In genomic region chr9:107422878-107423277, GRCm38 (mm10) we compare ENCODE assay signal across 19 mouse cellular contexts. TPM values are rescaled to one million over a fixed set of nuclear protein-coding genes. Genes with fewer than 3 reads are reported as not detected.
A peak's percentile ranks its signal among the peaks of the same experiment; 100 is the strongest.
DNase-seq lines count a peak whose midpoint lies in the region; ATAC-seq and TF ChIP-seq lines count a peak whose summit lies in the region.
"Had no signal": no experiment of that assay in that cellular context is flagged by ENCODE, and none has a peak within 500 bp of the region (broad histone marks: within the 10 kb centered on the region; RNA-seq: fewer than 3 reads in every experiment).

No protein-coding gene starts in this region.

- H3K36me3 ChIP-seq in heart, embryonic 13.5 days: no peaks in the 10 kb centered on the region
- peaks cover 3% of the 10 kb centered on the region; the same call in 1 of the 2 replicates for H3K36me3 ChIP-seq in midbrain, embryonic 14.5 days (ENCODE audit: control insufficient read depth, insufficient read depth, low read length)
- H3K36me3 ChIP-seq in midbrain, postnatal 0 days (ENCODE audit: insufficient read depth, low read length): peaks cover 7% of the 10 kb centered on the region; the same call in 1 of the 2 replicates
- H3K36me3 ChIP-seq: embryonic facial prominence, embryonic 13.5 days; heart, embryonic 15.5 days; hindbrain, embryonic 15.5 days had no signal

- no peaks in the 10 kb centered on the region for H3K9me3 ChIP-seq in heart, embryonic 13.5 days
- no peaks in the 10 kb centered on the region for H3K9me3 ChIP-seq in midbrain, embryonic 14.5 days (ENCODE audit: control insufficient read depth, low read length)
- H3K9me3 ChIP-seq in midbrain, postnatal 0 days (ENCODE audit: low read length): no peaks in the 10 kb centered on the region
- H3K9me3 ChIP-seq: embryonic facial prominence, embryonic 13.5 days; forebrain, embryonic 13.5 days; heart, embryonic 15.5 days; hindbrain, embryonic 15.5 days had no signal

- TF ChIP-seq CTCF in midbrain, postnatal 0 days (IDR thresholded peaks at IDR 0.05): no peak

- H3K4me3 ChIP-seq in heart, embryonic 13.5 days: no peak overlapping the region
- H3K4me3 ChIP-seq in midbrain, embryonic 14.5 days (replicated peaks; ENCODE audit: low read depth, low read length): no peak overlapping the region
- H3K4me3 ChIP-seq in midbrain, postnatal 0 days (ENCODE audit: low read depth, low read length): no peak overlapping the region
- H3K4me3 ChIP-seq: embryonic facial prominence, embryonic 13.5 days; forebrain, embryonic 13.5 days; heart, embryonic 15.5 days; hindbrain, embryonic 15.5 days had no signal

- no peak overlapping the region for H3K4me2 ChIP-seq in heart, embryonic 13.5 days
- H3K4me2 ChIP-seq in midbrain, embryonic 14.5 days (ENCODE audit: low read length): no peak overlapping the region
- no peak overlapping the region for H3K4me2 ChIP-seq in midbrain, postnatal 0 days (ENCODE audit: low read depth, low read length, poor library complexity, severe bottlenecking)
- H3K4me2 ChIP-seq: embryonic facial prominence, embryonic 13.5 days; forebrain, embryonic 13.5 days; heart, embryonic 15.5 days; hindbrain, embryonic 15.5 days had no signal

- no peak for DNase-seq in heart, adult 9 months (ENCODE audit: low spot score in 2 of 2)
- DNase-seq in midbrain, embryonic 14.5 days: no peak
- no peak for DNase-seq in midbrain, postnatal 0 days (ENCODE audit: low spot score)
- DNase-seq in Muller cell, postnatal 12 days (ENCODE audit: inconsistent ontology term): peak; percentile 85
- DNase-seq in adrenal gland, adult 8-10 months: no peak
- DNase-seq: adrenal gland, adult 2 months; adrenal gland, postnatal 36 days; cerebellum, adult 2 months; cerebellum, postnatal 25 days; forebrain, postnatal 0 days; gastrocnemius, postnatal 14 days; heart, postnatal 14 days had no signal

- peaks cover 37% of the 10 kb centered on the region for H3K27me3 ChIP-seq in heart, embryonic 13.5 days (replicated peaks)
- no peaks in the 10 kb centered on the region for H3K27me3 ChIP-seq in midbrain, embryonic 14.5 days (ENCODE audit: control insufficient read depth, insufficient read depth, low read length)
- H3K27me3 ChIP-seq in midbrain, postnatal 0 days (ENCODE audit: insufficient read depth, low read length): no peaks in the 10 kb centered on the region
- H3K27me3 ChIP-seq: hindbrain, embryonic 15.5 days had no signal

- H3K27ac ChIP-seq in heart, embryonic 13.5 days (replicated peaks): 0 out of 2 replicates have a peak overlapping the region, but pooled peaks have one; percentile 34
- H3K27ac ChIP-seq in midbrain, embryonic 14.5 days (replicated peaks; ENCODE audit: low read depth, low read length): 0 out of 2 replicates have a peak overlapping the region, but pooled peaks have one; percentile 32
- no peak overlapping the region for H3K27ac ChIP-seq in midbrain, postnatal 0 days (ENCODE audit: low read depth, low read length)
- H3K27ac ChIP-seq: embryonic facial prominence, embryonic 13.5 days; forebrain, embryonic 13.5 days; heart, embryonic 15.5 days; hindbrain, embryonic 15.5 days had no signal

- 14% methylated on average over 2 of the region's 2 CpGs for WGBS in heart, embryonic 13.5 days
- 58% methylated on average over 2 of the region's 2 CpGs for WGBS in midbrain, embryonic 14.5 days
- WGBS in midbrain, postnatal 0 days: 37% methylated on average over 2 of the region's 2 CpGs

- no peak for ATAC-seq in heart, embryonic 13.5 days (ENCODE audit: extremely low read depth, insufficient number of reproducible peaks, low FRiP score, low TSS enrichment)
- ATAC-seq in midbrain, embryonic 14.5 days (ENCODE audit: low FRiP score, low TSS enrichment): no peak
- ATAC-seq in midbrain, postnatal 0 days (ENCODE audit: low FRiP score): no peak
- ATAC-seq: forebrain, embryonic 13.5 days; forebrain, postnatal 0 days; intestine, embryonic 16.5 days had no signal

- H3K4me1 ChIP-seq in heart, embryonic 13.5 days: peaks cover 37% of the 10 kb centered on the region
- peaks cover 18% of the 10 kb centered on the region for H3K4me1 ChIP-seq in midbrain, embryonic 14.5 days (ENCODE audit: control insufficient read depth, insufficient read depth, low read length)
- H3K4me1 ChIP-seq in midbrain, postnatal 0 days (ENCODE audit: insufficient read depth, low read length): peaks cover 9% of the 10 kb centered on the region; the same call in 1 of the 2 replicates

- no peak overlapping the region for H3K9ac ChIP-seq in heart, embryonic 13.5 days
- no peak overlapping the region for H3K9ac ChIP-seq in midbrain, embryonic 14.5 days (replicated peaks; ENCODE audit: low read length)
- H3K9ac ChIP-seq in midbrain, postnatal 0 days (replicated peaks; ENCODE audit: low read length, poor library complexity, severe bottlenecking): no peak overlapping the region
- H3K9ac ChIP-seq: embryonic facial prominence, embryonic 13.5 days; forebrain, embryonic 13.5 days; forebrain, postnatal 0 days; heart, embryonic 15.5 days; hindbrain, embryonic 15.5 days had no signal

RNA-seq across cellular contexts. Expression of gene Cacna2d2, which starts 23.5 kb away (rescaled TPM):
- 3.8 and 4.1 TPM in 2 replicates for polyA plus RNA-seq in heart, embryonic 13.5 days (2015; fragmentation: Nextera tagmentation; extraction: Ambion mirVana)
- 7.9 and 10.6 TPM in 2 replicates for polyA plus RNA-seq in midbrain, embryonic 14.5 days (2014; fragmentation: Nextera tagmentation; extraction: Ambion mirVana)
- 138 and 191 TPM in 2 replicates for total RNA-seq in midbrain, postnatal 0 days (2014; rRNA removed)
- 8.4 and 9.0 TPM in 2 replicates for polyA plus RNA-seq in midbrain, postnatal 0 days (2015; fragmentation: Nextera tagmentation; extraction: Ambion mirVana)
- 10 to 100 TPM in 2 of 4 experiments, 1 to 10 TPM in 2; 9.1 to 17.3 (median 11.7) TPM for total RNA-seq in adrenal gland, adult 8-10 months (2022)
- total RNA-seq: MEL had no signal
